Mouse (Mus musculus) heart, adult 2 months (tissue): ENCODE results near the gene Kcnmb3.

Source experiments
- CTCF ChIP-seq: fragments of 200-600 bp; IDR thresholded peaks from 2 replicates; pipeline ENCODE4 v1.8.1; 2022; ENCODE audit warnings: antibody characterized with exemption, mild to moderate bottlenecking, moderate library complexity
- EP300 ChIP-seq: fragments of 200-500 bp; IDR thresholded peaks from 2 replicates; pipeline ENCODE4 v1.6.1; 2011; ENCODE audit warnings: low read depth, low read length, control low read depth; ENCODE audit not compliant: insufficient read depth
- POLR2A ChIP-seq: fragments of 200-500 bp; IDR thresholded peaks from 2 replicates; pipeline ENCODE4 v1.6.1; 2011; ENCODE audit warnings: mild to moderate bottlenecking, low read depth, low read length, control low read depth; ENCODE audit not compliant: insufficient read depth

GRCm38 (mm10) chr3:32530041-32530440 is 38.0 kb upstream of the Kcnmb3 start:
- no peak for TF ChIP-seq POLR2A
- no peak for TF ChIP-seq CTCF
- no peak for TF ChIP-seq EP300
